Mouse (Mus musculus): ENCODE results near the gene Surf6. TPM values are rescaled to one million over a fixed set of nuclear protein-coding genes. Genes with fewer than 3 reads are reported as not detected.

Surf6 gene
- polyA plus RNA-seq (2012; rRNA removed): 11.4 and 14.5 TPM in 2 replicates

- no peak for DNase-seq (ENCODE audit: low read depth)
Observed at GRCm38 (mm10) chr2:26902467-26903220, at the start of gene Surf6. Gene Surf6, minus strand, starts transcription at chr2:26902879.

- DNase-seq (ENCODE audit: low read depth): no peak
Observed at GRCm38 (mm10) chr2:26952193-26952592, 49.5 kb upstream of the Surf6 start.

GRCm38 (mm10) chr2:26951346-26951905, 48.7 kb upstream of the Surf6 start:
- no peak for DNase-seq (ENCODE audit: low read depth)

GRCm38 (mm10) chr2:26950411-26950810, 47.7 kb upstream of the Surf6 start:
- DNase-seq (ENCODE audit: low read depth): no peak

GRCm38 (mm10) chr2:26943253-26943652, 40.6 kb upstream of the Surf6 start:
- DNase-seq (ENCODE audit: low read depth): no peak

GRCm38 (mm10) chr2:26941539-26941938, 38.9 kb upstream of the Surf6 start:
- no peak for DNase-seq (ENCODE audit: low read depth)

GRCm38 (mm10) chr2:26936425-26936824, 33.7 kb upstream of the Surf6 start:
- DNase-seq (ENCODE audit: low read depth): no peak

- no peak for DNase-seq (ENCODE audit: low read depth)
Observed at GRCm38 (mm10) chr2:26935286-26935685, 32.6 kb upstream of the Surf6 start.

- no peak for DNase-seq (ENCODE audit: low read depth)
Observed at GRCm38 (mm10) chr2:26933304-26934055, 30.8 kb upstream of the Surf6 start, which contains the start of the genes Surf4 and Stkld1. Gene Surf4, minus strand, starts transcription at chr2:26933928. Gene Stkld1, plus strand, starts transcription at chr2:26934047.

GRCm38 (mm10) chr2:26932473-26933303, 30.0 kb upstream of the Surf6 start:
- DNase-seq (ENCODE audit: low read depth): no peak

- DNase-seq (ENCODE audit: low read depth): no peak
Observed at GRCm38 (mm10) chr2:26930390-26930789, 27.7 kb upstream of the Surf6 start.

- DNase-seq (ENCODE audit: low read depth): no peak
Observed at GRCm38 (mm10) chr2:26927745-26928476, 25.2 kb upstream of the Surf6 start.

- no peak for DNase-seq (ENCODE audit: low read depth)
Observed at GRCm38 (mm10) chr2:26921784-26922183, 19.1 kb upstream of the Surf6 start.

- DNase-seq (ENCODE audit: low read depth): no peak
Observed at GRCm38 (mm10) chr2:26920190-26920855, 17.6 kb upstream of the Surf6 start.

- DNase-seq (ENCODE audit: low read depth): no peak
Observed at GRCm38 (mm10) chr2:26919684-26920083, 17.0 kb upstream of the Surf6 start.

- DNase-seq (ENCODE audit: low read depth): no peak
Observed at GRCm38 (mm10) chr2:26916738-26917137, 14.1 kb upstream of the Surf6 start.

- no peak for DNase-seq (ENCODE audit: low read depth)
Observed at GRCm38 (mm10) chr2:26915927-26916728, 13.4 kb upstream of the Surf6 start, which contains the start of the genes Surf2 and Surf1. Gene Surf2, plus strand, starts transcription at chr2:26916367. Gene Surf1, minus strand, starts transcription at chr2:26916530.

GRCm38 (mm10) chr2:26914148-26914941, 11.7 kb upstream of the Surf6 start:
- DNase-seq (ENCODE audit: low read depth): no peak

Data from gonadal fat pad, adult 2 months (tissue).